Mouse (Mus musculus) T-helper 2 cell (primary cell): ENCODE results near the gene Tdp1.

ENCODE experiments used
- in situ Hi-C: fragments of 300-600 bp; cut with MboI, MseI; formaldehyde crosslinking; loops from one replicate; pipeline ENCODE4 v1.15.1; 2025; ENCODE audit warnings: high pct_unique_total_duplicates

The Tdp1 gene

GRCm38 (mm10) chr12:99884269-99885261, at the start of gene Tdp1, which contains the start of gene Efcab11:
Tdp1 (plus strand) TSS chr12:99884517.
Efcab11 (minus strand) TSS chr12:99884439.
- in situ Hi-C loops, result no loop called here

- in situ Hi-C loops, result loop anchor here (10.0 kb wide), 1 partner anchor 262 kb away; no protein-coding TSS in a partner anchor
Observed at GRCm38 (mm10) chr12:99836404-99837131, 47.7 kb upstream of the Tdp1 start.

GRCm38 (mm10) chr12:99837528-99837927, 46.8 kb upstream of the Tdp1 start:
- in situ Hi-C loops, result loop anchor here (10.0 kb wide), 1 partner anchor 263 kb away; no protein-coding TSS in a partner anchor

GRCm38 (mm10) chr12:99838109-99838508, 46.2 kb upstream of the Tdp1 start:
- in situ Hi-C loops, result loop anchor here (10.0 kb wide), 1 partner anchor 263 kb away; no protein-coding TSS in a partner anchor

GRCm38 (mm10) chr12:99838703-99839102, 45.6 kb upstream of the Tdp1 start:
- in situ Hi-C loops, result loop anchor here (10.0 kb wide), 1 partner anchor 264 kb away; no protein-coding TSS in a partner anchor

GRCm38 (mm10) chr12:99844951-99845350, 39.4 kb upstream of the Tdp1 start:
- in situ Hi-C loops, result no loop called here

GRCm38 (mm10) chr12:99849996-99850395, 34.3 kb upstream of the Tdp1 start:
- in situ Hi-C loops, result no loop called here

GRCm38 (mm10) chr12:99853323-99854258, 30.7 kb upstream of the Tdp1 start:
- in situ Hi-C loops, result no loop called here

- in situ Hi-C loops, result no loop called here
Observed at GRCm38 (mm10) chr12:99856011-99856410, 28.3 kb upstream of the Tdp1 start.

- in situ Hi-C loops, result no loop called here
Observed at GRCm38 (mm10) chr12:99858664-99859063, 25.7 kb upstream of the Tdp1 start.

GRCm38 (mm10) chr12:99859391-99860100, 24.8 kb upstream of the Tdp1 start:
- in situ Hi-C loops, result loop anchor here (10.0 kb wide), 1 partner anchor 755 kb away; no protein-coding TSS in a partner anchor

- in situ Hi-C loops, result loop anchor here (10.0 kb wide), 1 partner anchor 756 kb away; no protein-coding TSS in a partner anchor
Observed at GRCm38 (mm10) chr12:99860981-99861380, 23.3 kb upstream of the Tdp1 start.

GRCm38 (mm10) chr12:99864613-99865012, 19.7 kb upstream of the Tdp1 start:
- in situ Hi-C loops, result loop anchor here (10.0 kb wide), 1 partner anchor 760 kb away; no protein-coding TSS in a partner anchor

GRCm38 (mm10) chr12:99868821-99869220, 15.5 kb upstream of the Tdp1 start:
- in situ Hi-C loops, result loop anchor here (10.0 kb wide), 1 partner anchor 764 kb away; no protein-coding TSS in a partner anchor

- in situ Hi-C loops, result no loop called here
Observed at GRCm38 (mm10) chr12:99873443-99873842, 10.9 kb upstream of the Tdp1 start.

GRCm38 (mm10) chr12:99874609-99875008, 9.7 kb upstream of the Tdp1 start:
- in situ Hi-C loops, result no loop called here

- in situ Hi-C loops, result no loop called here
Observed at GRCm38 (mm10) chr12:99883000-99883712, 1.2 kb upstream of the Tdp1 start.

GRCm38 (mm10) chr12:99883713-99884105, 608 bp upstream of the Tdp1 start:
- in situ Hi-C loops, result no loop called here

GRCm38 (mm10) chr12:99885282-99885901, 1.1 kb downstream of the Tdp1 start:
- in situ Hi-C loops, result no loop called here
